9 mouse cellular contexts compared by ENCODE assay signal in the genomic region with DNA sequence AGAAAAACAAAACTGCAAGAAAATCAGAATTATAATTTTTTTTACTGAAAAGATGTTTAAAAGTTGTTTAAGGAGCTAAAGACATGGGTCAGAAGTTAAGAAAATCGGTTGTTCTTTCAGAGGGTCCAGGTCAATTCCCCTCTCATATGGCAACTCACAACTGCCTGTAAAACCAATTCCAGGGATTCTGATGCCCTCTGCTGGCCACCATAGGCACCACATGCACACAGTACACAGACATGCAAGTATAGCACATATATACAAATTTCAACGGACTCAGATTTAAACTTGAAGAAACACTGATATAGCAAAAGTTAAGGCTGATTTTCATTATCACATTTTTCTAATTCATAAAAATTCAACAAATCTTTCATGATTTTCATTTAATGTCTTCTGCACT. TPM values are rescaled to one million over a fixed set of nuclear protein-coding genes. Genes with fewer than 3 reads are reported as not detected.
DNase-seq lines count a peak whose midpoint lies in the region; ATAC-seq and TF ChIP-seq lines count a peak whose summit lies in the region.
"Had no signal": no experiment of that assay in that cellular context is flagged by ENCODE, and none has a peak within 500 bp of the region (broad histone marks: within the 10 kb centered on the region; RNA-seq: fewer than 3 reads in every experiment).

No protein-coding gene starts in this region.

- DNase-seq in cerebellum, adult 2 months: no peak
- DNase-seq in cerebellum, adult 18-20 months: no peak
- DNase-seq in left cerebral cortex, adult 2 months (ENCODE audit: extremely low spot score in 1 of 2, low spot score in 2 of 2): no peak
- no peak for DNase-seq in left cerebral cortex, postnatal 36 days (ENCODE audit: low spot score in 2 of 2)
- DNase-seq in lung, postnatal 36 days: peak; percentile 58
- no peak for DNase-seq in layer of hippocampus, adult 9-11 months

- no peak overlapping the region for H3K9ac ChIP-seq in intestine, embryonic 15.5 days
- H3K9ac ChIP-seq: heart, embryonic 15.5 days had no signal

- no peaks in the 10 kb centered on the region for H3K27me3 ChIP-seq in cerebellum, adult 2 months (ENCODE audit: control insufficient read depth, insufficient read depth, low read length)
- H3K27me3 ChIP-seq in intestine, embryonic 15.5 days (replicated peaks): no peaks in the 10 kb centered on the region
- H3K27me3 ChIP-seq: heart, embryonic 15.5 days had no signal

- TF ChIP-seq POLR2A in cerebellum, adult 2 months (IDR thresholded peaks at IDR 0.05; ENCODE audit: borderline replicate concordance, insufficient read depth, low read length): no peak
- no peak for TF ChIP-seq POLR2A in bone marrow, adult 2 months (IDR thresholded peaks at IDR 0.05; ENCODE audit: borderline replicate concordance, control insufficient read depth, low read depth, low read length)

- ATAC-seq in intestine, embryonic 15.5 days: no peak

- WGBS in cerebellum, adult 2 months: 93% methylated on average over 2 of the region's 2 CpGs
- 85% methylated on average over 2 of the region's 2 CpGs for WGBS in bone marrow, adult 2 months
- 86% methylated on average over 2 of the region's 2 CpGs for WGBS in intestine, embryonic 15.5 days

- H3K36me3 ChIP-seq in intestine, embryonic 15.5 days: no peaks in the 10 kb centered on the region
- H3K36me3 ChIP-seq: heart, embryonic 15.5 days had no signal

- H3K4me1 ChIP-seq in cerebellum, adult 2 months (ENCODE audit: control insufficient read depth, insufficient read depth, low read length): no peaks in the 10 kb centered on the region
- H3K4me1 ChIP-seq in bone marrow, adult 2 months (ENCODE audit: control insufficient read depth, insufficient read depth, low read length): no peaks in the 10 kb centered on the region; the same call in 1 of the 2 replicates
- H3K4me1 ChIP-seq in intestine, embryonic 15.5 days (replicated peaks): no peaks in the 10 kb centered on the region
- H3K4me1 ChIP-seq: heart, embryonic 15.5 days had no signal

- no peak overlapping the region for H3K27ac ChIP-seq in cerebellum, adult 2 months (ENCODE audit: insufficient read depth, low read length)
- H3K27ac ChIP-seq in left cerebral cortex, adult 2 months: no peak overlapping the region
- H3K27ac ChIP-seq in bone marrow, adult 2 months (ENCODE audit: control insufficient read depth, insufficient read depth, low read depth, low read length, poor library complexity): no peak overlapping the region
- H3K27ac ChIP-seq in intestine, embryonic 15.5 days: no peak overlapping the region
- H3K27ac ChIP-seq: heart, embryonic 15.5 days had no signal

- H3K4me3 ChIP-seq in cerebellum, adult 2 months (replicated peaks; ENCODE audit: insufficient read depth, low read depth, low read length): no peak overlapping the region
- no peak overlapping the region for H3K4me3 ChIP-seq in left cerebral cortex, adult 2 months
- no peak overlapping the region for H3K4me3 ChIP-seq in bone marrow, adult 2 months (replicated peaks; ENCODE audit: control insufficient read depth, low read depth, low read length)
- no peak overlapping the region for H3K4me3 ChIP-seq in intestine, embryonic 15.5 days (replicated peaks)
- H3K4me3 ChIP-seq: heart, embryonic 15.5 days had no signal

- H3K4me2 ChIP-seq in intestine, embryonic 15.5 days (replicated peaks): no peak overlapping the region
- H3K4me2 ChIP-seq: heart, embryonic 15.5 days had no signal

- TF ChIP-seq CTCF in cerebellum, adult 2 months (IDR thresholded peaks at IDR 0.05; ENCODE audit: borderline replicate concordance, insufficient read depth, low read depth, low read length): peak; percentile 31; the same call in 1 of the 2 replicates
- TF ChIP-seq CTCF in left cerebral cortex, adult 2 months (IDR thresholded peaks at IDR 0.05): peak; percentile 50
- peak; percentile 50 for TF ChIP-seq CTCF in bone marrow, adult 2 months (IDR thresholded peaks at IDR 0.05; ENCODE audit: control insufficient read depth, insufficient read depth, low read length)

- intact Hi-C loops in left cerebral cortex, adult 2 months (cut with DNase I): no loop called here
- intact Hi-C loops in left cerebral cortex, postnatal 36 days (cut with DNase I): no loop called here

- H3K9me3 ChIP-seq in intestine, embryonic 15.5 days: no peaks in the 10 kb centered on the region
- H3K9me3 ChIP-seq: heart, embryonic 15.5 days had no signal

RNA-seq across cellular contexts. Expression of a gene that starts 6.9 kb away (rescaled TPM):
- 21.8 and 26.3 TPM in 2 replicates for polyA plus RNA-seq in cerebellum, adult 2 months (2012; rRNA removed)
- 100 to 1,000 TPM; 133 to 146 TPM for total RNA-seq in left cerebral cortex, adult 2 months (2021)
- total RNA-seq in left cerebral cortex, postnatal 36 days (2021): 100 to 1,000 TPM; 130 to 160 TPM
- 4.0 and 6.3 TPM in 2 replicates for polyA plus RNA-seq in bone marrow, adult 2 months (2011; ENCODE audit: insufficient read depth, insufficient read length, low replicate concordance, missing spikeins)
- 7.8 and 8.2 TPM in 2 replicates for polyA plus RNA-seq in intestine, embryonic 15.5 days (2015; fragmentation: Nextera tagmentation; extraction: Ambion mirVana)

RNA-seq across cellular contexts. Expression of a gene that starts 7.0 kb away (rescaled TPM):
- polyA plus RNA-seq in cerebellum, adult 2 months (2012; rRNA removed): 242 and 268 TPM in 2 replicates
- total RNA-seq in left cerebral cortex, adult 2 months (2021): 100 to 1,000 TPM; 109 to 114 TPM
- 100 to 1,000 TPM in 1 of 2 experiments, 10 to 100 TPM in 1; 91.6 to 107 TPM for total RNA-seq in left cerebral cortex, postnatal 36 days (2021)
- polyA plus RNA-seq in bone marrow, adult 2 months (2011; ENCODE audit: insufficient read depth, insufficient read length, low replicate concordance, missing spikeins): 82.6 and 93.1 TPM in 2 replicates
- polyA plus RNA-seq in intestine, embryonic 15.5 days (2015; fragmentation: Nextera tagmentation; extraction: Ambion mirVana): 201 and 204 TPM in 2 replicates
